Comparison of ENCODE assay signal across 9 mouse cellular contexts in the genomic region with DNA sequence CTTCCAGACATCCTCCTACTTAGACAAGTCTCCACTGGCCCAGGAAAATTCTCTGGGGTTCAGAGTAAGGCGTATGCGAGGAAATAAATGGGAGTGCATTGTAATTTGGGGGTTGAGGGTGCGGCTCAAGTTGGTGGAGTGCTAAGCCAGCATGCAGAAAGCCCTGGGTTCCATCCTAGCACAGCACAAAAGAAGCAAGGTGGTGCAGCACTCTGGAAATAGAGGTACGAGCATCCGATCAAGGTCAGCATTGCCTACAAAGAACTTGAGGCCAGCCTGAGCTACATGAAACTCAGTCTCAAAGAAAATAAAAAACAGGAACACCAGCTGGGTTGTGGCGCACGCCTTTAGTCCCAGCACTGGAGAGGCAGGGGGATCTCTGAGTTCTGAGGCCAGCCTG. TPM values are rescaled to one million over a fixed set of nuclear protein-coding genes. Genes with fewer than 3 reads are reported as not detected.
A peak's percentile ranks its signal among the peaks of the same experiment; 100 is the strongest.
DNase-seq lines count a peak whose midpoint lies in the region; ATAC-seq and TF ChIP-seq lines count a peak whose summit lies in the region.
"Had no signal": no experiment of that assay in that cellular context is flagged by ENCODE, and none has a peak within 500 bp of the region (broad histone marks: within the 10 kb centered on the region; RNA-seq: fewer than 3 reads in every experiment).

A gene (minus strand): TSS at position 101 of the 400 bp plus-strand sequence.

- H3K27ac ChIP-seq in kidney, embryonic 16.5 days (ENCODE audit: low read length), result peak within 1 kb of the TSS; percentile 89
- peak within 1 kb of the TSS; percentile 100 for H3K27ac ChIP-seq in embryonic facial prominence, embryonic 10.5 days (replicated peaks)
- H3K27ac ChIP-seq in hindbrain, postnatal 0 days, result peak within 1 kb of the TSS; percentile 95
- peak within 1 kb of the TSS; percentile 97 for H3K27ac ChIP-seq in midbrain, postnatal 0 days (ENCODE audit: low read depth, low read length)

- peak within 1 kb of the TSS; percentile 83 for H3K4me3 ChIP-seq in kidney, embryonic 16.5 days (ENCODE audit: low read length)
- H3K4me3 ChIP-seq in embryonic facial prominence, embryonic 10.5 days, result peak within 1 kb of the TSS; percentile 91
- peak within 1 kb of the TSS; percentile 86 for H3K4me3 ChIP-seq in hindbrain, postnatal 0 days (ENCODE audit: low read length)
- H3K4me3 ChIP-seq in midbrain, postnatal 0 days (ENCODE audit: low read depth, low read length), result peak within 1 kb of the TSS; percentile 79

- WGBS in kidney, embryonic 16.5 days, result 97% methylated on average over 7 of the region's 7 CpGs
- 93% methylated on average over 7 of the region's 7 CpGs for WGBS in embryonic facial prominence, embryonic 10.5 days
- WGBS in hindbrain, postnatal 0 days, result 96% methylated on average over 7 of the region's 7 CpGs
- 96% methylated on average over 7 of the region's 7 CpGs for WGBS in midbrain, postnatal 0 days

- H3K27me3 ChIP-seq in kidney, embryonic 16.5 days (ENCODE audit: insufficient read depth, low read length), result no peaks in the 10 kb centered on the region
- peaks cover 34% of the 10 kb centered on the region for H3K27me3 ChIP-seq in embryonic facial prominence, embryonic 10.5 days (replicated peaks; ENCODE audit: low read depth, poor library complexity, severe bottlenecking)
- H3K27me3 ChIP-seq in hindbrain, postnatal 0 days (ENCODE audit: insufficient read depth, low read length), result no peaks in the 10 kb centered on the region
- no peaks in the 10 kb centered on the region for H3K27me3 ChIP-seq in midbrain, postnatal 0 days (ENCODE audit: insufficient read depth, low read length)
- H3K27me3 ChIP-seq: Patski had no signal

- peak within 1 kb of the TSS; percentile 97 for H3K9ac ChIP-seq in kidney, embryonic 16.5 days (replicated peaks; ENCODE audit: low read length)
- H3K9ac ChIP-seq in hindbrain, postnatal 0 days (replicated peaks; ENCODE audit: low read length), result peak within 1 kb of the TSS; percentile 98
- peak within 1 kb of the TSS; percentile 96 for H3K9ac ChIP-seq in midbrain, postnatal 0 days (replicated peaks; ENCODE audit: low read length, poor library complexity, severe bottlenecking)

- H3K4me1 ChIP-seq in kidney, embryonic 16.5 days (ENCODE audit: insufficient read depth, low read length), result peaks cover 46% of the 10 kb centered on the region
- H3K4me1 ChIP-seq in embryonic facial prominence, embryonic 10.5 days, result peaks cover 62% of the 10 kb centered on the region
- H3K4me1 ChIP-seq in hindbrain, postnatal 0 days (ENCODE audit: insufficient read depth, low read length), result peaks cover 22% of the 10 kb centered on the region
- peaks cover 22% of the 10 kb centered on the region for H3K4me1 ChIP-seq in midbrain, postnatal 0 days (ENCODE audit: insufficient read depth, low read length)

- H3K9me3 ChIP-seq in kidney, embryonic 16.5 days (ENCODE audit: low read length), result no peaks in the 10 kb centered on the region
- H3K9me3 ChIP-seq in embryonic facial prominence, embryonic 10.5 days, result no peaks in the 10 kb centered on the region
- no peaks in the 10 kb centered on the region for H3K9me3 ChIP-seq in hindbrain, postnatal 0 days (ENCODE audit: low read length)
- no peaks in the 10 kb centered on the region for H3K9me3 ChIP-seq in midbrain, postnatal 0 days (ENCODE audit: low read length)

- H3K4me2 ChIP-seq in kidney, embryonic 16.5 days (replicated peaks; ENCODE audit: low read depth, low read length), result peak within 1 kb of the TSS; percentile 87
- H3K4me2 ChIP-seq in hindbrain, postnatal 0 days (ENCODE audit: low read depth, low read length), result peak within 1 kb of the TSS; percentile 83
- peak within 1 kb of the TSS; percentile 80 for H3K4me2 ChIP-seq in midbrain, postnatal 0 days (ENCODE audit: low read depth, low read length, poor library complexity, severe bottlenecking)

- H3K36me3 ChIP-seq in kidney, embryonic 16.5 days (ENCODE audit: insufficient read depth, low read length), result 0 out of 2 replicates have a peak, but pooled peaks cover 3% of the 10 kb centered on the region
- H3K36me3 ChIP-seq in embryonic facial prominence, embryonic 10.5 days (replicated peaks), result peaks cover 9% of the 10 kb centered on the region; the same call in 1 of the 2 replicates
- H3K36me3 ChIP-seq in hindbrain, postnatal 0 days (ENCODE audit: insufficient read depth, low read length), result no peaks in the 10 kb centered on the region
- no peaks in the 10 kb centered on the region for H3K36me3 ChIP-seq in midbrain, postnatal 0 days (ENCODE audit: insufficient read depth, low read length)

- no peak for ATAC-seq in kidney, embryonic 16.5 days (ENCODE audit: low FRiP score, low TSS enrichment)
- ATAC-seq in hindbrain, postnatal 0 days, result no peak
- no peak for ATAC-seq in midbrain, postnatal 0 days (ENCODE audit: low FRiP score)
- ATAC-seq: Patski had no signal

- no peak for TF ChIP-seq CTCF in hindbrain, postnatal 0 days (IDR thresholded peaks at IDR 0.05; ENCODE audit: low read depth)
- TF ChIP-seq CTCF in midbrain, postnatal 0 days (IDR thresholded peaks at IDR 0.05), result no peak

- DNase-seq in kidney, postnatal 25 days, result no peak
- no peak for DNase-seq in embryonic facial prominence, embryonic 10.5 days (ENCODE audit: low spot score)
- no peak for DNase-seq in hindbrain, postnatal 0 days (ENCODE audit: low spot score)
- no peak for DNase-seq in midbrain, postnatal 0 days (ENCODE audit: low spot score)
- no peak for DNase-seq in adrenal gland, postnatal 10 days
- no peak for DNase-seq in cerebellum, postnatal 36 days
- no peak for DNase-seq in adrenal gland, postnatal 25 days

RNA-seq across cellular contexts. Expression of the gene that starts here (rescaled TPM):
- 2.6 and 3.1 TPM in 2 replicates for polyA plus RNA-seq in kidney, embryonic 16.5 days (2015; fragmentation: Nextera tagmentation; extraction: Ambion mirVana)
- polyA plus RNA-seq in embryonic facial prominence, embryonic 10.5 days (2016; fragmentation: Nextera tagmentation; extraction: Ambion mirVana), result 2.4 and 3.5 TPM in 2 replicates
- total RNA-seq in hindbrain, postnatal 0 days (2014; rRNA removed), result 2.3 and 3.2 TPM in 2 replicates
- 11.5 and 15.5 TPM in 2 replicates for polyA plus RNA-seq in hindbrain, postnatal 0 days (2015; fragmentation: Nextera tagmentation; extraction: Ambion mirVana)
- 0.27 and 4.6 TPM in 2 replicates for total RNA-seq in midbrain, postnatal 0 days (2014; rRNA removed)
- 14.0 and 15.3 TPM in 2 replicates for polyA plus RNA-seq in midbrain, postnatal 0 days (2015; fragmentation: Nextera tagmentation; extraction: Ambion mirVana)
- total RNA-seq in adrenal gland, postnatal 10 days (2021), result 1 to 10 TPM in 1 of 2 experiments, under 1 TPM in 1; 0.96 to 2.3 TPM
- total RNA-seq in adrenal gland, postnatal 25 days (2021), result 1.3 TPM in 1 of 2 replicates, not detected in the other
